Mouse (Mus musculus): ENCODE results near the gene Ndufs1. TPM values are rescaled to one million over a fixed set of nuclear protein-coding genes. Genes with fewer than 3 reads are reported as not detected.

Gene Ndufs1
- total and polyA plus RNA-seq, 3 experiments = 85.7 to 302 (median 176) TPM

DNA sequence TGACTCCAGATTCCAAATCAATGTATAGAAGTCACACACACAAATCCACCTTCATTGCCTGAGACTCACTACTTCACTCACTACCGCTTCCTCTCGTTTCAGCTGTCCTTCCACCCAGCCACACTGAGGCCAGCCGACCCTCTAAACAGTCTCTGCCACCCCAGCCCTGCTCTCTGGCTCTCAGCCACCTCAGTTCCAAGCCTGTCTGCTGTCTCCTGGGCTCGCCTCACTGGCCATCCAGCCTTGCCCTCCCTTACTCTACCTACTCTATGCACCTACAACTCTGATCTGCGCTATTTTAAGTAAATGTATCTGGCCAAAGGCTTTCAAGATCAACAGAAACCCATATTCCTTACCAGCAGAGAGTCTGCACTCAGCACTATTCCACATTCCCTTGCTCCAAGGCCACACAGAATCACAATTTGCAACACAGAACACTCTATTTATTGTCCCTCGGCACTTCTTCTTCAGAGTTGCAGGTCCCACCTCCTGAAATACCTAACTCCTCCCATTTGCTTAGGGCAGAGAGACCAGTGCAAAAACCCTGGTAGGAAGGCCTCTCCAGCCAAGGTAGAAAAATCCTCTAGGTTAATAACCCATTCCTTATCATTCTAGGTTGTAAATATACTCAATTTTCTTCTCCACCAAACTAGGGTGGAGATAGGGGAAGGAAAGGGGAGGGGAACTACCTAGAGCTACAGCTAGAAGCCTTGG lies 68.9 kb downstream of the Ndufs1 start:
- Histone ChIP-seq H3K36me3 (replicated peaks) (peaks cover 62% of the 10 kb centered on the region), H3K4me1 (ENCODE audit: insufficient read depth, low read depth, low read length) (peaks cover 40% of the 10 kb centered on the region), H3K27me3 (ENCODE audit: insufficient read depth, low read length) (no peaks in the 10 kb centered on the region), H3K4me3 (ENCODE audit: low read depth, low read length) (no peak overlapping the region; the same call in 1 of the 2 replicates), H3K9me3 (replicated peaks) (no peaks in the 10 kb centered on the region)
- no peak for DNase-seq (ENCODE audit: low spot score)
- no peak for ATAC-seq (ENCODE audit: extremely low read depth, insufficient number of reproducible peaks, low FRiP score, poor library complexity, severe bottlenecking)
- no peak for TF ChIP-seq TAL1 (conservative IDR thresholded peaks at IDR 0.05; ENCODE audit: low read depth, low read length)
- TF ChIP-seq GATA2 (IDR thresholded peaks at IDR 0.05; ENCODE audit: borderline replicate concordance, low read depth, low read length) = no peak
- TF ChIP-seq GATA1 (IDR thresholded peaks at IDR 0.05; ENCODE audit: borderline replicate concordance, low read length) = no peak
- TF ChIP-seq POLR2AphosphoS5 (IDR thresholded peaks at IDR 0.05; ENCODE audit: insufficient replicate concordance, low read depth, low read length) = no peak
- no peak for TF ChIP-seq CTCF (IDR thresholded peaks at IDR 0.05; ENCODE audit: low read depth, low read length)

- no peak overlapping the region for H3K4me3 ChIP-seq (ENCODE audit: low read depth, low read length)
- H3K36me3 ChIP-seq (replicated peaks) = peaks cover 76% of the 10 kb centered on the region
- DNase-seq (ENCODE audit: low spot score) = no peak
- ATAC-seq (ENCODE audit: extremely low read depth, insufficient number of reproducible peaks, low FRiP score, poor library complexity, severe bottlenecking) = no peak
- H3K4me1 ChIP-seq (ENCODE audit: insufficient read depth, low read depth, low read length) = peaks cover 13% of the 10 kb centered on the region
- H3K9me3 ChIP-seq (replicated peaks) = no peaks in the 10 kb centered on the region
- TF ChIP-seq POLR2AphosphoS5 (IDR thresholded peaks at IDR 0.05; ENCODE audit: insufficient replicate concordance, low read depth, low read length) (no peak), TAL1 (conservative IDR thresholded peaks at IDR 0.05; ENCODE audit: low read depth, low read length) (no peak), GATA2 (IDR thresholded peaks at IDR 0.05; ENCODE audit: borderline replicate concordance, low read depth, low read length) (no peak), CTCF (IDR thresholded peaks at IDR 0.05; ENCODE audit: low read depth, low read length) (no peak), GATA1 (IDR thresholded peaks at IDR 0.05; ENCODE audit: borderline replicate concordance, low read length) (no peak)
- no peaks in the 10 kb centered on the region for H3K27me3 ChIP-seq (ENCODE audit: insufficient read depth, low read length)
These were observed 73.7 kb downstream of the Ndufs1 start for GRCm38 (mm10) chr1:63102758-63103451.

DNA sequence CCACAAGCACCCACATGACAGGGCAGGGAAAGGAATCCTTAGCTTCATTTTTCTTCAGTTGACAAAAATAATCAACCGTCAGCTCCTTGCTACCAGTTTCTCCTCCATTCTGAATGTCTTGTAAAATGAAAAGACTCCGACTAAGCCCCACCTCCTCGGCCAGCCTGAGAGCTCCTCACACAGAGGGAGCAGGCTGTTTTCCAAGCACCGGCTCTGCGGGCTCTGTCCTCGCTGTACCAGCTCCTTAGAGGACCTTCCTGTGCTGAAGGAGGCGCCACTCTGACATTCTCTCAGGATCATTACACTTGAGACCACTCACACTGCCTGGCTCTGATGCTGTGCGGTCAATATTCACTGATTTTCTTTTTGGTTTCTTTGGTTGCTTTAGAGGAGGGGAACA lies 76.4 kb downstream of the Ndufs1 start:
- ATAC-seq (ENCODE audit: extremely low read depth, insufficient number of reproducible peaks, low FRiP score, poor library complexity, severe bottlenecking) = no peak
- Histone ChIP-seq H3K4me1 (ENCODE audit: insufficient read depth, low read depth, low read length) (0 out of 2 replicates have a peak, but pooled peaks cover 5% of the 10 kb centered on the region), H3K36me3 (replicated peaks) (peaks cover 84% of the 10 kb centered on the region), H3K27me3 (ENCODE audit: insufficient read depth, low read length) (no peaks in the 10 kb centered on the region), H3K4me3 (ENCODE audit: low read depth, low read length) (no peak overlapping the region), H3K9me3 (replicated peaks) (no peaks in the 10 kb centered on the region)
- no peak for TF ChIP-seq TAL1 (conservative IDR thresholded peaks at IDR 0.05; ENCODE audit: low read depth, low read length)
- no peak for DNase-seq (ENCODE audit: low spot score)

DNA sequence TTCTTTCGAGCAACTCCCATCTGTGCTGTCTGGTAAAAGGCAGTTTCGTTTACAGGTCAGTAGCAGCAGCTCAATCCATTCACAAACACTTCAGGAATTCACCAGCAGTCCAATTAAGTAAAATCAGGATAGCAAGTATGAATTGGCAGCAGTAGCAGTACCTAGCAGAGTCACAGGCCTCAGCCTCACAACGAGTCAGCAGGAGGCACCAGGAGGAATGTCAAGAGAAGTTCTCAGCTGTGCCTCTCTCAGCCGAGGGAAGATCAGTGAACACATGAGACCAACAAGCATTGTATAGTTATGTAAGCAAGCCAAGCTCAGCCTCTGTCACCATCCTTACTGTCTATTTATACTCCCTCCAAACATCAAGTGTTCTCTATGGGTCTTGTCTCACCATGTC lies 77.8 kb downstream of the Ndufs1 start:
- Histone ChIP-seq H3K27me3 (ENCODE audit: insufficient read depth, low read length) (no peaks in the 10 kb centered on the region), H3K36me3 (replicated peaks) (peaks cover 91% of the 10 kb centered on the region), H3K4me1 (ENCODE audit: insufficient read depth, low read depth, low read length) (no peaks in the 10 kb centered on the region), H3K4me3 (ENCODE audit: low read depth, low read length) (no peak overlapping the region), H3K9me3 (replicated peaks) (no peaks in the 10 kb centered on the region)
- no peak for DNase-seq (ENCODE audit: low spot score)
- no peak for ATAC-seq (ENCODE audit: extremely low read depth, insufficient number of reproducible peaks, low FRiP score, poor library complexity, severe bottlenecking)
- TF ChIP-seq GATA1 (IDR thresholded peaks at IDR 0.05; ENCODE audit: borderline replicate concordance, low read length) = no peak
- no peak for TF ChIP-seq POLR2AphosphoS5 (IDR thresholded peaks at IDR 0.05; ENCODE audit: insufficient replicate concordance, low read depth, low read length)
- TF ChIP-seq CTCF (IDR thresholded peaks at IDR 0.05; ENCODE audit: low read depth, low read length) = no peak
- TF ChIP-seq TAL1 (conservative IDR thresholded peaks at IDR 0.05; ENCODE audit: low read depth, low read length) = no peak
- no peak for TF ChIP-seq GATA2 (IDR thresholded peaks at IDR 0.05; ENCODE audit: borderline replicate concordance, low read depth, low read length)

DNA sequence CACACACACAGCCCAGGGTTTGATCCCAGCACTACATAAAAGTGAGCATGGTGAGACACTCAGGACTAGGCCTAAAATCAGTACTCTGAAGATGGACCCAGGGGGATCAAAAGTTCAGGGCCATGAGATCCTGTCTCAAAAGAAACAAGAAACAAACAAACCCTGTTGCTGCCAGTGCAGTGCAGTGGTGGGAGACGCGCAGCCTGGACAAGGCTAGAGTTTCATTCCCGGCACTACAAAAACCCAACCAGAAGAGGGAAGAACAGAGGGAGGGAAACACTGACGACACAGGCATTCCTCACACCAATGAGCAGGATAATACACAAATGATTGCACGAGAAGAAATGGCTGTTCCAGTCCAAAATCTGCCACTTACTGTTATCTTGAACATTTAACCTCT lies 80.6 kb downstream of the Ndufs1 start:
- H3K36me3 ChIP-seq (replicated peaks) = peaks cover 93% of the 10 kb centered on the region
- peaks cover 6% of the 10 kb centered on the region; the same call in 1 of the 2 replicates for H3K4me1 ChIP-seq (ENCODE audit: insufficient read depth, low read depth, low read length)
- no peak for ATAC-seq (ENCODE audit: extremely low read depth, insufficient number of reproducible peaks, low FRiP score, poor library complexity, severe bottlenecking)
- H3K4me3 ChIP-seq (ENCODE audit: low read depth, low read length) = no peak overlapping the region
- no peaks in the 10 kb centered on the region for H3K27me3 ChIP-seq (ENCODE audit: insufficient read depth, low read length)
- TF ChIP-seq GATA1 (IDR thresholded peaks at IDR 0.05; ENCODE audit: borderline replicate concordance, low read length) = no peak
- TF ChIP-seq POLR2AphosphoS5 (IDR thresholded peaks at IDR 0.05; ENCODE audit: insufficient replicate concordance, low read depth, low read length) = no peak
- TF ChIP-seq TAL1 (conservative IDR thresholded peaks at IDR 0.05; ENCODE audit: low read depth, low read length) = no peak
- no peak for TF ChIP-seq CTCF (IDR thresholded peaks at IDR 0.05; ENCODE audit: low read depth, low read length)
- TF ChIP-seq GATA2 (IDR thresholded peaks at IDR 0.05; ENCODE audit: borderline replicate concordance, low read depth, low read length) = no peak
- no peak for DNase-seq (ENCODE audit: low spot score)
- H3K9me3 ChIP-seq (replicated peaks) = no peaks in the 10 kb centered on the region

Other genes starting within 250 kb of the Ndufs1 start
- gene Ino80d, start 62.2 kb downstream of the Ndufs1 start, total RNA-seq (2014; fragmentation: Nextera tagmentation) = 86.8 and 92.7 TPM in 2 replicates
- gene Ino80d, start 62.2 kb downstream of the Ndufs1 start, total RNA-seq (2017) = 20.9 and 24.5 TPM in 2 replicates
- 3.6 and 4.6 TPM in 2 replicates for gene Ino80d, start 62.2 kb downstream of the Ndufs1 start, polyA plus RNA-seq (2012)
- gene Eef1b2, start within 50 bp of the Ndufs1 start, total RNA-seq (2014; fragmentation: Nextera tagmentation) = 533 and 593 TPM in 2 replicates
- 2,744 and 2,961 TPM in 2 replicates for gene Eef1b2, start within 50 bp of the Ndufs1 start, total RNA-seq (2017)
- gene Eef1b2, start within 50 bp of the Ndufs1 start, polyA plus RNA-seq (2012) = 380 and 673 TPM in 2 replicates
- gene Gpr1, start 37.7 kb upstream of the Ndufs1 start, total RNA-seq (2014; fragmentation: Nextera tagmentation) = not detected in 2 replicates
- gene Gpr1, start 37.7 kb upstream of the Ndufs1 start, total RNA-seq (2017) = 0.16 and 0.29 TPM in 2 replicates
- 0.02 TPM in 1 of 2 replicates, not detected in the other for gene Gpr1, start 37.7 kb upstream of the Ndufs1 start, polyA plus RNA-seq (2012)
- not detected in 2 replicates for gene Zdbf2, start 96.4 kb upstream of the Ndufs1 start, total RNA-seq (2014; fragmentation: Nextera tagmentation)
- gene Zdbf2, start 96.4 kb upstream of the Ndufs1 start, total RNA-seq (2017) = 0.06 and 0.11 TPM in 2 replicates
- gene Zdbf2, start 96.4 kb upstream of the Ndufs1 start, polyA plus RNA-seq (2012) = not detected in 2 replicates